Mouse (Mus musculus): ENCODE data around the gene Ccdc17. TPM values are rescaled to one million over a fixed set of nuclear protein-coding genes. Genes with fewer than 3 reads are reported as not detected.
A peak's percentile ranks its signal among the peaks of the same experiment; 100 is the strongest.

Gene Ccdc17
- polyA plus RNA-seq, 1 experiment from 2014 or later = 2.4 TPM

GRCm38 (mm10) chr4:116635197-116635596 lies 38.7 kb downstream of the Ccdc17 start:
- no peak overlapping the region for H3K4me3 ChIP-seq (ENCODE audit: low read depth, low read length)
- 98% methylated on average over 1 of the region's 1 CpGs for WGBS
- peaks cover 27% of the 10 kb centered on the region for H3K36me3 ChIP-seq (ENCODE audit: control insufficient read depth, insufficient read depth, low read length)
- H3K27me3 ChIP-seq (ENCODE audit: control insufficient read depth, insufficient read depth, low read length) = no peaks in the 10 kb centered on the region
- H3K9ac ChIP-seq (ENCODE audit: low read length) = no peak overlapping the region
- H3K27ac ChIP-seq (ENCODE audit: low read depth, low read length) = no peak overlapping the region
- ATAC-seq (ENCODE audit: insufficient read depth, low FRiP score, low TSS enrichment) = no peak
- no peak overlapping the region for H3K4me2 ChIP-seq (ENCODE audit: low read depth)
- no peaks in the 10 kb centered on the region for H3K4me1 ChIP-seq (ENCODE audit: control insufficient read depth, insufficient read depth, low read length)
- H3K9me3 ChIP-seq (ENCODE audit: control insufficient read depth, low read length) = no peaks in the 10 kb centered on the region
- no peak for DNase-seq (ENCODE audit: low spot score)

GRCm38 (mm10) chr4:116638821-116639220 lies 42.4 kb downstream of the Ccdc17 start:
- Histone ChIP-seq H3K4me2 (ENCODE audit: low read depth) (no peak overlapping the region), H3K4me1 (ENCODE audit: control insufficient read depth, insufficient read depth, low read length) (no peaks in the 10 kb centered on the region), H3K27me3 (ENCODE audit: control insufficient read depth, insufficient read depth, low read length) (no peaks in the 10 kb centered on the region), H3K4me3 (ENCODE audit: low read depth, low read length) (no peak overlapping the region), H3K9me3 (ENCODE audit: control insufficient read depth, low read length) (no peaks in the 10 kb centered on the region), H3K36me3 (ENCODE audit: control insufficient read depth, insufficient read depth, low read length) (peaks cover 43% of the 10 kb centered on the region), H3K9ac (ENCODE audit: low read length) (no peak overlapping the region), H3K27ac (ENCODE audit: low read depth, low read length) (no peak overlapping the region)
- WGBS = 95% methylated on average over 6 of the region's 6 CpGs
- no peak for DNase-seq (ENCODE audit: low spot score)
- no peak for ATAC-seq (ENCODE audit: insufficient read depth, low FRiP score, low TSS enrichment)

GRCm38 (mm10) chr4:116642071-116642470 lies 45.6 kb downstream of the Ccdc17 start:
- 96% methylated on average over 1 of the region's 1 CpGs for WGBS
- no peaks in the 10 kb centered on the region for H3K27me3 ChIP-seq (ENCODE audit: control insufficient read depth, insufficient read depth, low read length)
- H3K4me3 ChIP-seq (ENCODE audit: low read depth, low read length) = no peak overlapping the region
- ATAC-seq (ENCODE audit: insufficient read depth, low FRiP score, low TSS enrichment) = no peak
- no peak for DNase-seq (ENCODE audit: low spot score)
- H3K9ac ChIP-seq (ENCODE audit: low read length) = no peak overlapping the region
- no peak overlapping the region for H3K4me2 ChIP-seq (ENCODE audit: low read depth)
- H3K36me3 ChIP-seq (ENCODE audit: control insufficient read depth, insufficient read depth, low read length) = peaks cover 33% of the 10 kb centered on the region
- no peaks in the 10 kb centered on the region for H3K9me3 ChIP-seq (ENCODE audit: control insufficient read depth, low read length)
- no peak overlapping the region for H3K27ac ChIP-seq (ENCODE audit: low read depth, low read length)
- H3K4me1 ChIP-seq (ENCODE audit: control insufficient read depth, insufficient read depth, low read length) = peaks cover 3% of the 10 kb centered on the region

- Histone ChIP-seq H3K9ac (ENCODE audit: low read length) (no peak overlapping the region), H3K4me3 (ENCODE audit: low read depth, low read length) (no peak overlapping the region), H3K9me3 (ENCODE audit: control insufficient read depth, low read length) (no peaks in the 10 kb centered on the region), H3K27me3 (ENCODE audit: control insufficient read depth, insufficient read depth, low read length) (no peaks in the 10 kb centered on the region), H3K36me3 (ENCODE audit: control insufficient read depth, insufficient read depth, low read length) (peaks cover 20% of the 10 kb centered on the region), H3K27ac (ENCODE audit: low read depth, low read length) (no peak overlapping the region), H3K4me1 (ENCODE audit: control insufficient read depth, insufficient read depth, low read length) (peaks cover 9% of the 10 kb centered on the region), H3K4me2 (ENCODE audit: low read depth) (no peak overlapping the region)
- ATAC-seq (ENCODE audit: insufficient read depth, low FRiP score, low TSS enrichment) = no peak
- no peak for DNase-seq (ENCODE audit: low spot score)
- 70% methylated on average over 6 of the region's 6 CpGs for WGBS
Observed at GRCm38 (mm10) chr4:116644326-116644725, 47.9 kb downstream of the Ccdc17 start.

GRCm38 (mm10) chr4:116645624-116646023 lies 49.2 kb downstream of the Ccdc17 start:
- Histone ChIP-seq H3K4me1 (ENCODE audit: control insufficient read depth, insufficient read depth, low read length) (peaks cover 13% of the 10 kb centered on the region), H3K9me3 (ENCODE audit: control insufficient read depth, low read length) (no peaks in the 10 kb centered on the region), H3K27ac (ENCODE audit: low read depth, low read length) (no peak overlapping the region), H3K4me3 (ENCODE audit: low read depth, low read length) (no peak overlapping the region), H3K9ac (ENCODE audit: low read length) (no peak overlapping the region), H3K27me3 (ENCODE audit: control insufficient read depth, insufficient read depth, low read length) (no peaks in the 10 kb centered on the region), H3K36me3 (ENCODE audit: control insufficient read depth, insufficient read depth, low read length) (peaks cover 12% of the 10 kb centered on the region), H3K4me2 (ENCODE audit: low read depth) (no peak overlapping the region)
- DNase-seq (ENCODE audit: low spot score) (no peak), ATAC-seq (ENCODE audit: insufficient read depth, low FRiP score, low TSS enrichment) (no peak)
- WGBS = 91% methylated on average over 7 of the region's 7 CpGs

- H3K27me3 ChIP-seq (ENCODE audit: control insufficient read depth, insufficient read depth, low read length) = no peaks in the 10 kb centered on the region
- H3K4me2 ChIP-seq (ENCODE audit: low read depth) = peak overlapping the region; percentile 88
- 97% methylated on average over 2 of the region's 2 CpGs for WGBS
- H3K9me3 ChIP-seq (ENCODE audit: control insufficient read depth, low read length) = no peaks in the 10 kb centered on the region
- DNase-seq (ENCODE audit: low spot score) (no peak), ATAC-seq (ENCODE audit: insufficient read depth, low FRiP score, low TSS enrichment) (no peak)
- H3K27ac ChIP-seq (ENCODE audit: low read depth, low read length) = no peak overlapping the region
- H3K9ac ChIP-seq (ENCODE audit: low read length) = no peak overlapping the region
- no peak overlapping the region for H3K4me3 ChIP-seq (ENCODE audit: low read depth, low read length)
- H3K36me3 ChIP-seq (ENCODE audit: control insufficient read depth, insufficient read depth, low read length) = no peaks in the 10 kb centered on the region
- H3K4me1 ChIP-seq (ENCODE audit: control insufficient read depth, insufficient read depth, low read length) = peaks cover 13% of the 10 kb centered on the region
Observed at GRCm38 (mm10) chr4:116649411-116649810, 53.0 kb downstream of the Ccdc17 start.

Other genes starting within 250 kb of the Ccdc17 start
- 31.9 and 36.5 TPM in 2 replicates for gene Mast2, start 132.5 kb upstream of the Ccdc17 start, polyA plus RNA-seq (2014; fragmentation: Nextera tagmentation; extraction: Ambion mirVana)
- gene Ipp, start 89.1 kb upstream of the Ccdc17 start, polyA plus RNA-seq (2014; fragmentation: Nextera tagmentation; extraction: Ambion mirVana) = 4.7 and 4.9 TPM in 2 replicates
- gene Tmem69, start 40.7 kb upstream of the Ccdc17 start, polyA plus RNA-seq (2014; fragmentation: Nextera tagmentation; extraction: Ambion mirVana) = 34.0 and 36.9 TPM in 2 replicates
- 31.5 and 33.7 TPM in 2 replicates for gene Gpbp1l1, start 39.0 kb upstream of the Ccdc17 start, polyA plus RNA-seq (2014; fragmentation: Nextera tagmentation; extraction: Ambion mirVana)
- gene Nasp, start 31.3 kb downstream of the Ccdc17 start, polyA plus RNA-seq (2014; fragmentation: Nextera tagmentation; extraction: Ambion mirVana) = 256 and 265 TPM in 2 replicates
- gene Akr1a1, start 55.0 kb downstream of the Ccdc17 start, polyA plus RNA-seq (2014; fragmentation: Nextera tagmentation; extraction: Ambion mirVana) = 614 and 619 TPM in 2 replicates
- gene Prdx1, start 88.9 kb downstream of the Ccdc17 start, polyA plus RNA-seq (2014; fragmentation: Nextera tagmentation; extraction: Ambion mirVana) = 902 and 917 TPM in 2 replicates
- gene Mmachc, start 111.8 kb downstream of the Ccdc17 start, polyA plus RNA-seq (2014; fragmentation: Nextera tagmentation; extraction: Ambion mirVana) = 17.6 and 25.1 TPM in 2 replicates
- 23.8 and 31.4 TPM in 2 replicates for gene Ccdc163, start 111.9 kb downstream of the Ccdc17 start, polyA plus RNA-seq (2014; fragmentation: Nextera tagmentation; extraction: Ambion mirVana)
- gene Tesk2, start 124.3 kb downstream of the Ccdc17 start, polyA plus RNA-seq (2014; fragmentation: Nextera tagmentation; extraction: Ambion mirVana) = 8.9 and 9.8 TPM in 2 replicates
- 34.8 and 36.1 TPM in 2 replicates for gene Toe1, start 211.0 kb downstream of the Ccdc17 start, polyA plus RNA-seq (2014; fragmentation: Nextera tagmentation; extraction: Ambion mirVana)
- gene Mutyh, start 211.1 kb downstream of the Ccdc17 start, polyA plus RNA-seq (2014; fragmentation: Nextera tagmentation; extraction: Ambion mirVana) = 15.5 and 17.4 TPM in 2 replicates
- 1.2 and 1.3 TPM in 2 replicates for gene Hpdl, start 225.1 kb downstream of the Ccdc17 start, polyA plus RNA-seq (2014; fragmentation: Nextera tagmentation; extraction: Ambion mirVana)